Mouse (Mus musculus) gastrocnemius, postnatal 4 days (tissue): Measurements from ENCODE around the gene Pick1. TPM values are rescaled to one million over a fixed set of nuclear protein-coding genes. Genes with fewer than 3 reads are reported as not detected.

Experiments used
- total RNA-seq, 2 experiments: library from RNA; stranded (reverse); gene quantifications; 2 replicates each; pipeline ENCODE4 v1.2.3; 2021

The Pick1 gene
- total RNA-seq, 2 experiments from 2014 or later = 21.9 to 24.2 TPM

Other genes with a start within 250 kb of the Pick1 start
- 100 to 1,000 TPM; 212 to 246 TPM for gene H1f0, start 200.7 kb upstream of the Pick1 start, total RNA-seq
- not detected for gene Galr3, start 187.3 kb upstream of the Pick1 start, total RNA-seq
- gene Ankrd54, start 166.3 kb upstream of the Pick1 start, total RNA-seq = 10 to 100 TPM; 11.6 to 13.5 TPM
- 100 to 1,000 TPM; 106 to 111 TPM for gene Eif3l, start 154.0 kb upstream of the Pick1 start, total RNA-seq
- gene Micall1, start 120.3 kb upstream of the Pick1 start, total RNA-seq = 10 to 100 TPM; 26.5 to 29.4 TPM
- 10 to 100 TPM; 72.2 to 92.4 TPM for gene Polr2f, start 88.2 kb upstream of the Pick1 start, total RNA-seq
- gene 1700088E04Rik, start 87.9 kb upstream of the Pick1 start, total RNA-seq = 1 to 10 TPM in 1 of 2 experiments, under 1 TPM in 1; 0.96 to 1.6 TPM
- gene Sox10, start 63.9 kb upstream of the Pick1 start, total RNA-seq = 10 to 100 TPM; 11.6 to 13.7 TPM
- 1 to 10 TPM; 1.2 TPM for gene Gm49486, start 218 bp downstream of the Pick1 start, total RNA-seq
- under 1 TPM; 0.29 to 0.36 TPM for gene Slc16a8, start 25.6 kb downstream of the Pick1 start, total RNA-seq
- 1 to 10 TPM; 5.0 to 9.0 TPM for gene Baiap2l2, start 56.4 kb downstream of the Pick1 start, total RNA-seq
- gene Pla2g6, start 99.2 kb downstream of the Pick1 start, total RNA-seq = 10 to 100 TPM; 11.5 to 15.7 TPM
- gene Maff, start 117.4 kb downstream of the Pick1 start, total RNA-seq = 1 to 10 TPM; 3.8 to 4.0 TPM
- gene Tmem184b, start 174.4 kb downstream of the Pick1 start, total RNA-seq = 10 to 100 TPM; 72.4 to 77.4 TPM
- 10 to 100 TPM; 81.1 to 89.2 TPM for gene Csnk1e, start 226.4 kb downstream of the Pick1 start, total RNA-seq